Mouse (Mus musculus) heart, embryonic 11.5 days (tissue): ENCODE data around the gene Kif24. TPM values are rescaled to one million over a fixed set of nuclear protein-coding genes. Genes with fewer than 3 reads are reported as not detected.

Source experiments
- ATAC-seq: fragments of 200-750 bp; cut with Nextera tagmentation; replicated peaks from 2 replicates; pipeline ENCODE4 v1.8.0; 2017; ENCODE audit warnings: moderate library complexity; ENCODE audit not compliant: insufficient number of reproducible peaks, low FRiP score, low TSS enrichment
- H3K27ac ChIP-seq: fragments of 300-500 bp; sonication (generic); 2 replicates; pipeline ENCODE4 v1.5.1; 2014; ENCODE audit warnings: mild to moderate bottlenecking, low read depth, low read length
- H3K27me3 ChIP-seq: fragments of 300-500 bp; sonication (generic); 2 replicates; pipeline ENCODE4 v1.6.1; 2014; ENCODE audit warnings: mild to moderate bottlenecking, low read length, mixed read lengths; ENCODE audit not compliant: control insufficient read depth, insufficient read depth
- H3K36me3 ChIP-seq: fragments of 300-500 bp; sonication (generic); 2 replicates; pipeline ENCODE4 v1.6.1; 2014; ENCODE audit warnings: mild to moderate bottlenecking, low read length, moderate library complexity, mixed read lengths; ENCODE audit not compliant: control insufficient read depth, insufficient read depth
- H3K4me1 ChIP-seq: fragments of 300-500 bp; sonication (generic); 2 replicates; pipeline ENCODE4 v1.6.1; 2014; ENCODE audit warnings: low read length; ENCODE audit not compliant: control insufficient read depth, insufficient read depth
- H3K4me2 ChIP-seq: fragments of 300-500 bp; sonication (generic); 2 replicates; pipeline ENCODE4 v1.6.1; 2014; ENCODE audit warnings: mild to moderate bottlenecking, moderate library complexity
- H3K4me3 ChIP-seq: fragments of 300-500 bp; sonication (generic); 2 replicates; pipeline ENCODE4 v1.5.1; 2014; ENCODE audit warnings: low read depth, low read length
- H3K9ac ChIP-seq: fragments of 300-500 bp; sonication (generic); 2 replicates; pipeline ENCODE4 v1.6.1; 2014; ENCODE audit warnings: mild to moderate bottlenecking, low read depth, low read length, moderate library complexity
- H3K9me3 ChIP-seq: fragments of 300-500 bp; sonication (generic); replicated peaks from 2 replicates; pipeline ENCODE4 v1.6.1; 2016; ENCODE audit warnings: low read length; ENCODE audit not compliant: control insufficient read depth
- WGBS: fragments of 180-500 bp; shearing (Covaris S2); extraction: QIAGEN DNeasy Blood & Tissue Kit; methylation state at CpG from one replicate; pipeline ENCODE4 v1.1.7; 2014; ENCODE audit not compliant: insufficient replicate concordance; 5-methylcytosine and 5-hydroxymethylcytosine counted together
- polyA plus RNA-seq: library from polyadenylated mRNA; unstranded; fragments of >200 nt; fragmentation: Nextera tagmentation; extraction: Ambion mirVana; gene quantifications from 2 replicates; pipeline ENCODE4 v1.2.1, GENCODE M21; 2014

The Kif24 gene
- polyA plus RNA-seq, 1 experiment from 2014 or later, result 6.6 TPM

- no peak for ATAC-seq
- WGBS, result 78% methylated on average over 11 of the region's 11 CpGs
- H3K27ac ChIP-seq, result no peak overlapping the region
- H3K4me1 ChIP-seq, result no peaks in the 10 kb centered on the region
- no peak overlapping the region for H3K9ac ChIP-seq
- no peaks in the 10 kb centered on the region for H3K9me3 ChIP-seq
- no peak overlapping the region for H3K4me3 ChIP-seq
- no peaks in the 10 kb centered on the region for H3K27me3 ChIP-seq
- no peak overlapping the region for H3K4me2 ChIP-seq
- H3K36me3 ChIP-seq, result no peaks in the 10 kb centered on the region
These were observed 123.7 kb downstream of the Kif24 start for GRCm38 (mm10) chr4:41340912-41341550.

Other genes with a start within 250 kb of the Kif24 start
- 51.4 and 63.2 TPM in 2 replicates for gene Ubap2, start 189.7 kb downstream of the Kif24 start, polyA plus RNA-seq
- gene Dcaf12, start 150.0 kb downstream of the Kif24 start, polyA plus RNA-seq, result 30.6 and 39.8 TPM in 2 replicates
- gene Ubap1, start 115.9 kb downstream of the Kif24 start, polyA plus RNA-seq, result 52.3 and 52.6 TPM in 2 replicates
- 45.0 and 46.4 TPM in 2 replicates for gene Nudt2, start 264 bp upstream of the Kif24 start, polyA plus RNA-seq
- 2.9 and 3.2 TPM in 2 replicates for gene AI464131, start 38.2 kb upstream of the Kif24 start, polyA plus RNA-seq
- gene 1110017D15Rik, start 52.4 kb upstream of the Kif24 start, polyA plus RNA-seq, result not detected in 2 replicates
- 1.5 and 1.8 TPM in 2 replicates for gene Fam219a, start 104.7 kb upstream of the Kif24 start, polyA plus RNA-seq
- gene Dnaic1, start 104.9 kb upstream of the Kif24 start, polyA plus RNA-seq, result 1.2 TPM in 2 replicates
- 4.1 and 4.7 TPM in 2 replicates for gene Enho, start 175.4 kb upstream of the Kif24 start, polyA plus RNA-seq
- 4.1 and 4.3 TPM in 2 replicates for gene Cntfr, start 232.2 kb upstream of the Kif24 start, polyA plus RNA-seq
- 128 and 137 TPM in 2 replicates for gene Il11ra1, start 235.1 kb upstream of the Kif24 start, polyA plus RNA-seq
- 50.2 and 51.6 TPM in 2 replicates for gene Rpp25l, start 248.6 kb upstream of the Kif24 start, polyA plus RNA-seq